Mouse (Mus musculus): Measurements from ENCODE around the gene Wdfy3.

GRCm38 (mm10) chr5:102003371-102003770, 66.3 kb downstream of the Wdfy3 start:
- TF ChIP-seq MAFK (IDR thresholded peaks at IDR 0.05; ENCODE audit: insufficient read depth, low read depth, low read length) (no peak), CHD2 (IDR thresholded peaks at IDR 0.05; ENCODE audit: low read depth, low read length) (no peak), ZC3H11A (IDR thresholded peaks at IDR 0.05; ENCODE audit: borderline replicate concordance, low read depth, low read length) (no peak), HCFC1 (IDR thresholded peaks at IDR 0.05; ENCODE audit: borderline replicate concordance, insufficient read depth, low read length) (no peak)
